Mouse (Mus musculus): ENCODE results near the gene Gm49673. TPM values are rescaled to one million over a fixed set of nuclear protein-coding genes. Genes with fewer than 3 reads are reported as not detected.
"Not testable (repeated sequence)": the region's sequence is repeated elsewhere in the genome, so short reads cannot be mapped to it uniquely, and the experiment has no call there.

The Gm49673 gene
- polyA plus RNA-seq, 1 experiment from 2014 or later: not detected

DNA sequence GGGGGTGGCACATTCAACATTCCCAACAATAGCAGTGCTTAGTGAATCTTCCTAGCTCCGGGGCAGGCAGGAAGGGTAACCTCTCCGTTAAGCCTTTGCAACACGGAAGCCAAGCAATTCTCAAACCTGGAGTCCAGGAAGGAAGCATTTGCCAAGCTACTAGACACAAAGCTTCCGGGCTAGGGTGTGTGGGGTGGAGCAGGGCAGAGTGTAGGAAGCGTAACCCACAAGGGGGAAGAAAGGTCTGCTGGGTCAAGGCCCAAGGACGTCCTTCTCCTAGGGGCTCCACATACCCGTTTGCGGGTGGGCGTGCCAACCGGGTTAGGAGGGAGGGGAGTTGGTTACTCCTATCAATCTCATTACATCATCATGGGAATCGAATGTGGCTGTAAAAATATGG is 31.2 kb downstream of the Gm49673 start:
- not testable (repeated sequence) for ATAC-seq (ENCODE audit: insufficient read depth); H3K27ac ChIP-seq (ENCODE audit: low read depth); H3K9me3 ChIP-seq (ENCODE audit: low read depth, low read length); H3K4me1 ChIP-seq (ENCODE audit: insufficient read depth); H3K36me3 ChIP-seq (ENCODE audit: insufficient read depth); H3K9ac ChIP-seq; H3K4me2 ChIP-seq; H3K27me3 ChIP-seq (ENCODE audit: insufficient read depth, low read length); H3K4me3 ChIP-seq (ENCODE audit: low read depth, low read length)
- DNase-seq: peak; percentile 26
- WGBS: 65% methylated on average over 6 of the region's 11 CpGs

DNA sequence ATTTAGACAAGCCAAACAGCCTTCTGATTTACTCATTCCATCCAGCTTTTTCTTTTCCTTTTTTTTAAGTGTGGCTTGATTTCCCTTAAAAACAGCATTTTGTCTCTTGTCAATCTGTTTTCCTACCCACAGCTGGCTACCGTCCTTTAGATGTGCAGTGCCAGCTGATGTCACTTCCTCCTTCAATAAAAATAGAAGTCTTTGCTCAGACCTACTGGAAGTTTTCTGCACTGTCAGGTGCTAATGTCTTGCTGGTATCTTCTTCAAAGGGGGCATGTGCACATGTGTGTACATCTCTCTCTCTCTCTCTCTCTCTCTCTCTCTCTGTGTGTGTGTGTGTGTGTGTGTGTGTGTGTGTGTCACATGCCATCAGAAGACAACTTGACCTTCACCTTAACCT is 35.4 kb downstream of the Gm49673 start:
- no CpG with 5 or more reads among the region's 1 CpGs for WGBS
- not testable (repeated sequence) for H3K4me3 ChIP-seq (ENCODE audit: low read depth, low read length); H3K36me3 ChIP-seq (ENCODE audit: insufficient read depth); H3K27me3 ChIP-seq (ENCODE audit: insufficient read depth, low read length); H3K4me1 ChIP-seq (ENCODE audit: insufficient read depth); H3K9me3 ChIP-seq (ENCODE audit: low read depth, low read length); H3K27ac ChIP-seq (ENCODE audit: low read depth); DNase-seq; ATAC-seq (ENCODE audit: insufficient read depth); H3K4me2 ChIP-seq; H3K9ac ChIP-seq

DNA sequence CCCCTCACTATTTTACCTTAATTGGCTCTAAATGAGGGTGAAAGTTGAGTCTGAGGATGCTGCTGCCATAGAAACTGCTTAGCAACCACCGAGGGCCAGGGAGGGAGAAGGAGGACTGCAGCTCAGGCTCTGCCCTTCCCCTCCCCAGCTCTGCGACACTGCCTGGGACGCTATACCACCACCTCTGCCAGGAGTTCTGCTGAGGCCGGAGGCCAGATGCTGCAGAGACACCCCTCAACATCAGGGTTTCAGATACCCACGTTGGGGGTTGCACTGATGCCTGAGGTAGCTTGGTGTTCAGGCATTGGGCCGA is 46.3 kb downstream of the Gm49673 start:
- not testable (repeated sequence) for H3K27ac ChIP-seq (ENCODE audit: low read depth); H3K9ac ChIP-seq; H3K4me1 ChIP-seq (ENCODE audit: insufficient read depth); H3K4me2 ChIP-seq; H3K9me3 ChIP-seq (ENCODE audit: low read depth, low read length); H3K36me3 ChIP-seq (ENCODE audit: insufficient read depth); ATAC-seq (ENCODE audit: insufficient read depth); DNase-seq; H3K4me3 ChIP-seq (ENCODE audit: low read depth, low read length); H3K27me3 ChIP-seq (ENCODE audit: insufficient read depth, low read length)
- WGBS: 58% methylated on average over 3 of the region's 6 CpGs

DNA sequence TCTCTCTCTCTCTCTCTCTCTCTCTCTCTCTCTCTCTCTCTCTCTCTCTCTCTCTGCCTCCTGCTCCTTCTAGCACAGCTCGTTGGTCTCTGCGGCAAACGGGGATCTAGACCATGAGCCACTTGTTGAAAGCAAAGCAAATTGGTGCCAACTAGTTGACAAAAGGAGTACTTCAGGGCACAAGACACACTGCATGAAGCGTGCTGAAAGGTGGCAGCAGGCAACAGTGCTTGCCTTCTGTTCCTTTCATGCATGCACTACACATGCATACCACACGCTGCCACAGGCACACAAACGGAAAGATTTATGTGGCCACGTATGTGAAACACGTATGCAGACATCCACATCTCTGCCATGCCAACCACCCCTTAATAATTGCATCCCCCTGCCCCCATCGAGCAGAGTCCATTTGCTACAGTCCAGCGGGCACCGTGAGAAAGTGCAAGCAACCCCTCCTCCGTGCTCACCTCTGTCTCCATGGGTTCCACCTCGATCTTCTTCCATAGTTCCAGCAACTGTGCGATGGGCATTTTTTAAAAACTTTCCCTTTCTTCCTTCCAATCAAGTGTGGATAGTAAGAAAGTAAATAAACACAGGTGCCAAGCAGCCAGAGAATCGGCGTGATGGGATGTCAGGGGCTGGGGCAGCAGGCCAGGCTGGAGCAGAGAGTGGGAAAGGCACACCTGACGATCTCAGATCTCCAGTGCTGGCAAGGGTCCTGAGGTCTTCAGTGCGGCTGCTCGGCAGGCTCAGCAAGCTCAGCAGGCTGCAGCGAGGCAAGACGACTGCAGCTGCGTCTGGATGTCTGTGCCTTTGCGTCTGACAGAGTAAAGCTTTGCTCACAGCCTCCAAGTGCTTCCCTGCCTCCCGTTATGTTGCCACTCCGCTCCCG is 46.9 kb downstream of the Gm49673 start:
- not testable (repeated sequence) for H3K36me3 ChIP-seq (ENCODE audit: insufficient read depth); H3K9ac ChIP-seq; H3K4me1 ChIP-seq (ENCODE audit: insufficient read depth); H3K4me2 ChIP-seq; H3K9me3 ChIP-seq (ENCODE audit: low read depth, low read length); DNase-seq; H3K4me3 ChIP-seq (ENCODE audit: low read depth, low read length); ATAC-seq (ENCODE audit: insufficient read depth); H3K27me3 ChIP-seq (ENCODE audit: insufficient read depth, low read length); H3K27ac ChIP-seq (ENCODE audit: low read depth)
- 42% methylated on average over 7 of the region's 26 CpGs for WGBS

DNA sequence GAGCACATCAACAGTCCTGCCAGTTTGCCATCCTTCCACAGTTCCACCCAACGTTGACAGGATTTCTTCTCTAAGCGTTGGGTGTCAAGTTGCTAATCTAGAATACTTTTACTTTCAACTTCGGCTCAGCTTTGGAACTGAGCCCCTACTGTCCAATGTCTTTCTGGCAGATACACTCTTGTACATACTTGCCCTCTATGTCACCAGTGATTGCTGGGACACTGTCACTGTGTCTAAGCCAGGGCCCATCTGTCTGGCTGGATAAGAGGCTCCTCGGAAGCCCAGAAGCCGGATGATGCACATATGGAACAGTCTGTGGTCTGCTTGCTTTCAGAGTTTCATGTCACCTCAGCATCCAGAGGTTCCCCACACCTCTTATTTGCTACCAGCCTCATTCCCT is 51.4 kb downstream of the Gm49673 start:
- not testable (repeated sequence) for H3K27ac ChIP-seq (ENCODE audit: low read depth); H3K27me3 ChIP-seq (ENCODE audit: insufficient read depth, low read length); H3K36me3 ChIP-seq (ENCODE audit: insufficient read depth); ATAC-seq (ENCODE audit: insufficient read depth); H3K9ac ChIP-seq; H3K4me3 ChIP-seq (ENCODE audit: low read depth, low read length); H3K4me2 ChIP-seq; H3K9me3 ChIP-seq (ENCODE audit: low read depth, low read length); DNase-seq; H3K4me1 ChIP-seq (ENCODE audit: insufficient read depth)
- WGBS: 45% methylated on average over 4 of the region's 5 CpGs

DNA sequence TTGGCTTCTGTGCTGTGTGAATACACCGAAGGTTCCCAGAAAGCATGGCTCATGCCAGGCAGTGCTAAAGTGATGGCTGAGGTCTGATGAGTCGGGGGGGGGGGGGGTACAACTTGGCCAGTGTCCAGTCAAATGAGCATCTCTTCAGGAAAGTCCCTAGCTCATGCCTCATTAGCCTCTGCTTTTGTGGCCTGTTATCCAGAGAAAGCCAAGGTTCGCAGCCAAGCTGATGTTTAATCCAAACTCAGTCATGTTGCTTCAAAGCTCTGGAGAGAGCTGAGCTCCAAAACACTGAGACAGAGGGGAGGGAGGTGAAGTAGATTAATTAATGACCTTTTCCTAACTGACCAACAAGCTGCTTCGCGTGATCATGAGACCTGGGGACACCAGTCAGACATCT is 51.9 kb downstream of the Gm49673 start:
- H3K4me1 ChIP-seq (ENCODE audit: insufficient read depth); ATAC-seq (ENCODE audit: insufficient read depth); H3K27ac ChIP-seq (ENCODE audit: low read depth); H3K36me3 ChIP-seq (ENCODE audit: insufficient read depth); H3K9ac ChIP-seq; H3K4me2 ChIP-seq; H3K4me3 ChIP-seq (ENCODE audit: low read depth, low read length); H3K27me3 ChIP-seq (ENCODE audit: insufficient read depth, low read length); DNase-seq; H3K9me3 ChIP-seq (ENCODE audit: low read depth, low read length): not testable (repeated sequence)
- WGBS: 38% methylated on average over 3 of the region's 5 CpGs

DNA sequence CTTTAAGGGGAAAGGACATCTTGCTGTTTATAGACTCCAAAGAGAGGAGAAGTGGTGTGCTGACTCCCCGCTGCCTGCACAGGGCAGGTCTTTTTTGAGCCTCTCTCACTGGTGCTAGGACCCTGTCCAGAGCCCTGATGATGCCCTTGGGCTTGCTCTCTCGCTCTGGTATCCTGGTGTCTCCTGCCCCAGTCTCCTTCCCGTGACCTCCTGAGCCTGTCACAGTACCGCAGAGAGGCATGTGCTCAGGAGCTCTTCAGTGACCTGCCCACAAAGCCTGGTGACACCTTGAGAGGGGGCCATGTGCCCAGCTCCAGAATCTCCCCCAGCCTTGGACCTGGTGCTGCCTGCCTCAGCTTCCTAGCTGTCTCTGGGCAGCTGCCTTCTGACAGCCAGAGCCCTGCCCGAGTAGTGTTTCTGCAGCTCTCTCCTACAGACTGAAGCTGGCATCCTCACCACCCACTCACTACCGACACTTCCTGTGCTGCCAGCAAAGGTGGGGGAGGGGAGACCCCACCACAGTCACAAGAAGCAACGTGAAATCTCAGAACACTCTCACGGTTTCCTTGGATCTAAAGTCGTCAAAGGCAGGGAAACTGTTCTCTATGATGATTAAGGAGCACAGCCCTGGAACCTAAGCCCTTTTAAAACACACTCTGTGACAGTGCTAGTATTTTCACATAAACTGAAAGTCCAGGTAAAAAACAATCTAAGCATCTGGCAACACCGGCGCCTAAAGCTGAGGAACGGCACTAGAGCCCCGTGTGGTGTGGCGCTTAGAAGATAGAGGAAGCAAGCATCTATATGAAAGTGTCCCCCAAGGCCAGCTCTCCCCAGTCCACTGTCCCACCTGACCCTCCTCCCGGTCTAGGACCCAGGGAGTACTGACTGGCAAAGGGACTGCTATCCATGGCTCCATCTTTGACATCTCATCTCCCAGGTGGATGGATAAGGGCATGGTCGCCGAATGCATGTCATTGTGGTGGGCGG is 54.8 kb downstream of the Gm49673 start:
- not testable (repeated sequence) for H3K36me3 ChIP-seq (ENCODE audit: insufficient read depth); DNase-seq; H3K27ac ChIP-seq (ENCODE audit: low read depth); H3K9me3 ChIP-seq (ENCODE audit: low read depth, low read length); H3K9ac ChIP-seq; H3K4me2 ChIP-seq; H3K27me3 ChIP-seq (ENCODE audit: insufficient read depth, low read length); H3K4me3 ChIP-seq (ENCODE audit: low read depth, low read length); H3K4me1 ChIP-seq (ENCODE audit: insufficient read depth); ATAC-seq (ENCODE audit: insufficient read depth)
- 53% methylated on average over 3 of the region's 18 CpGs for WGBS

DNA sequence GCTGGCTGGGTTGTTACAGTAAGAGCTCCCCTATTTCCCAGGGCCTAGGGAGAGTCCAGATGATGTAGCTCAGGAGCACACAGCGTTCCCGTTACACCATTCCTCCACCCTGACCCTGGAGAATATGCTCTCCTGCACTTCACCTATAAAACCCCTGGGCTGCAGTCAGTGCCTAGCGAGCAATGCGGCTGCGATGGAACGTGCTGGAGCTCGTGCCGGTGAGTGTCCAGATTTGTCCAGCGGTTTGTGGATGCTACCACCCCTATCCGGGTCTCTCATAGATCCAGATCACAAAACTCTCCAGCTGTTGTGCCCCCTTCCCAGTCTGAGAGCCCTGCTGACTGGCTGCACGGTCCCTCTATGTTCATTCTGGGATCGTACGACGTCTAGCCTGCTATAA is 56.3 kb downstream of the Gm49673 start:
- H3K4me3 ChIP-seq (ENCODE audit: low read depth, low read length); H3K4me2 ChIP-seq; H3K27me3 ChIP-seq (ENCODE audit: insufficient read depth, low read length); H3K36me3 ChIP-seq (ENCODE audit: insufficient read depth); H3K9me3 ChIP-seq (ENCODE audit: low read depth, low read length); H3K9ac ChIP-seq; DNase-seq; H3K27ac ChIP-seq (ENCODE audit: low read depth); H3K4me1 ChIP-seq (ENCODE audit: insufficient read depth); ATAC-seq (ENCODE audit: insufficient read depth): not testable (repeated sequence)
- whole genome bisulfite sequencing: 83% methylated on average over 14 of the region's 14 CpGs

DNA sequence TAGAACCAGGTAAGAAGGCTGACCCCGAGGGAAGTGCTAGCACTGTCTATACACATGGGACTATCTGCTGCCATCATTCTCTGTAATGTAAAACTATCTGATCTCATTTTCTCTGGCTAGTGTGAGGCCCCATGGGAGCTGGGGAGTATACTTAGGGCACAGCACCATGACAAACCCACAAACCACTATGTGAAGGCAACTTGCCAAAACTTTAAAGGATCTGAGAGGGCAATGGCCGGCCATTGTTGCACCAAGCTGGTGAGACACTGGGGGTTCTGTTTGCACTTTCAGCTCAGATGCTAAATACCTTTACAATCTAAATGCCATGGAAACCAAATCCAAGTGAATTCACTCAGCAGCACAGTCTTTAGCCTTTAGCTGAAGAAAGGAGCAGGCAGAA is 77.7 kb downstream of the Gm49673 start:
- not testable (repeated sequence) for H3K4me2 ChIP-seq; ATAC-seq (ENCODE audit: insufficient read depth); H3K27me3 ChIP-seq (ENCODE audit: insufficient read depth, low read length); H3K27ac ChIP-seq (ENCODE audit: low read depth); H3K36me3 ChIP-seq (ENCODE audit: insufficient read depth); H3K9ac ChIP-seq; H3K9me3 ChIP-seq (ENCODE audit: low read depth, low read length); H3K4me1 ChIP-seq (ENCODE audit: insufficient read depth); DNase-seq; H3K4me3 ChIP-seq (ENCODE audit: low read depth, low read length)
- WGBS: 79% methylated on average over 1 of the region's 2 CpGs

DNA sequence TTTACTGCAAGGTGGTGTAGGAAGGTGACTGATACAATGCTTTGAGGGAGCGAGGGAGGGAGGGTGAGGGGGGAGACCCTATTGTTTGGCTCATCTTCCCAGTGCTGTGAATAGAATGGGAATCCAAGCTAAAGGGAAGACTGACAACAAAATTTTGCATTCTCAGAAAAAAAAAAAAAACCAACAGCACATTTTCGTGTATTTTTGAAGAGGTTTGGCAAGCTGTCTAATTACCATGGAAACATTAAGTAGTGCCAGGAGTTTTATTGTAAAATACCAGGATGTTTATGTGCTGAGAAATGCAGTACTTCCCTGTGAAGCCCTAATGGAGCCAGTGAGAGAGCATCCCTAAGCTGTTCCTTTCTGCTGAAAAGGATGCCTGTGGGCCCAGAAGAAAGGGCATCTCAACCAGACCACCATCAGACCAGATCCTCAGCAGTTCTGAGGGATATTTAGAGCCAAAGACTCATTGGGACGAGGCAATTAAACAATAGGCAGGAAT is 90.9 kb downstream of the Gm49673 start:
- peak; percentile 20 for DNase-seq
- not testable (repeated sequence) for H3K4me2 ChIP-seq; H3K36me3 ChIP-seq (ENCODE audit: insufficient read depth); H3K4me3 ChIP-seq (ENCODE audit: low read depth, low read length); H3K27me3 ChIP-seq (ENCODE audit: insufficient read depth, low read length); H3K27ac ChIP-seq (ENCODE audit: low read depth); ATAC-seq (ENCODE audit: insufficient read depth); H3K4me1 ChIP-seq (ENCODE audit: insufficient read depth); H3K9me3 ChIP-seq (ENCODE audit: low read depth, low read length); H3K9ac ChIP-seq
- 61% methylated on average over 2 of the region's 3 CpGs for WGBS
